Mouse (Mus musculus) G1E (cell line): ENCODE data around the gene Calm5.

Experiments used
- CTCF ChIP-seq: IDR thresholded peaks from 2 replicates; pipeline ENCODE4 v1.5.1; 2012; ENCODE audit warnings: low read depth, low read length, inconsistent platforms, mixed read lengths
- GATA1 ChIP-seq: IDR thresholded peaks from 2 replicates; pipeline ENCODE4 v1.6.1; 2012; ENCODE audit warnings: borderline replicate concordance, low read length, inconsistent platforms, mixed read lengths
- POLR2AphosphoS5 ChIP-seq: IDR thresholded peaks from 2 replicates; pipeline ENCODE4 v1.6.1; 2012; ENCODE audit warnings: low read depth, low read length, inconsistent platforms; ENCODE audit not compliant: insufficient replicate concordance
- TAL1 ChIP-seq: conservative IDR thresholded peaks from 2 replicates; pipeline ENCODE4 v1.6.1; 2012; ENCODE audit warnings: low read depth, low read length, inconsistent platforms, mixed read lengths

DNA sequence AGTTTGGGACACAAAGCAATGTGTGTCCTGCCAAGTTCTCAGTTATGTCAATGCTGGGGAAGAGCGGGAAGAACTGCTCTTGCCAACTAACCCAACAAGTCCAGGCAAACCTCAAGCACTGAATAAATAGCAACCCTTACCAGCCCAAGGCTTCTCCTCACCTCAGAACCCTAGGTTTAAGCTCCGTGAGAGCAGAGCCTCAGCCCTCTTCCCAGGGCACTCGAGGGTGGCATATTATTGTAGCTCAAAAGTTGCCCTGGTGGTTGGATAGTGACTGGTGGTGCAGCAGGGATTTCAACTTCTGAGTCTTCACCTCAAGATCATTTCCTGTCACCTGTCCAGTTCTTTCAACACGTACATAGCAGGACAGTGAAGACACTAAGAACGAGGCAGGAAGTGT lies 22.4 kb upstream of the Calm5 start:
- no peak for TF ChIP-seq CTCF
- no peak for TF ChIP-seq TAL1
- no peak for TF ChIP-seq POLR2AphosphoS5
- no peak for TF ChIP-seq GATA1
